Mouse (Mus musculus) neural tube, embryonic 12.5 days (tissue): Measurements from ENCODE around the gene M6pr. TPM values are rescaled to one million over a fixed set of nuclear protein-coding genes. Genes with fewer than 3 reads are reported as not detected.
"Not testable (repeated sequence)": the region's sequence is repeated elsewhere in the genome, so short reads cannot be mapped to it uniquely, and the experiment has no call there.

ENCODE experiments used
- ATAC-seq: fragments of 200-750 bp; cut with Nextera tagmentation; 2 replicates; pipeline ENCODE4 v1.8.0; 2017; ENCODE audit warnings: low read depth, mild to moderate bottlenecking, moderate TSS enrichment, moderate library complexity; ENCODE audit not compliant: low FRiP score
- H3K27ac ChIP-seq: fragments of 300-500 bp; sonication (generic); 2 replicates; pipeline ENCODE4 v1.5.1; 2016
- H3K27me3 ChIP-seq: fragments of 300-500 bp; sonication (generic); replicated peaks from 2 replicates; pipeline ENCODE4 v1.6.1; 2016; ENCODE audit warnings: mild to moderate bottlenecking
- H3K36me3 ChIP-seq: fragments of 300-500 bp; sonication (generic); 2 replicates; pipeline ENCODE4 v1.6.1; 2016; ENCODE audit warnings: mild to moderate bottlenecking
- H3K4me1 ChIP-seq: fragments of 300-500 bp; sonication (generic); 2 replicates; pipeline ENCODE4 v1.6.1; 2016
- H3K4me2 ChIP-seq: fragments of 300-500 bp; sonication (generic); replicated peaks from 2 replicates; pipeline ENCODE4 v1.6.1; 2016; ENCODE audit warnings: mild to moderate bottlenecking
- H3K4me3 ChIP-seq: fragments of 300-500 bp; sonication (generic); 2 replicates; pipeline ENCODE4 v1.5.1; 2016
- H3K9ac ChIP-seq: fragments of 300-500 bp; sonication (generic); 2 replicates; pipeline ENCODE4 v1.6.1; 2016; ENCODE audit warnings: mild to moderate bottlenecking
- H3K9me3 ChIP-seq: fragments of 300-500 bp; sonication (generic); 2 replicates; pipeline ENCODE4 v1.6.1; 2016; ENCODE audit warnings: mild to moderate bottlenecking
- WGBS: fragments of 180-500 bp; shearing (Covaris S2); methylation state at CpG from one replicate; pipeline ENCODE4 v1.1.7; 2016; 5-methylcytosine and 5-hydroxymethylcytosine counted together
- polyA plus RNA-seq: library from polyadenylated mRNA; unstranded; fragments of >200 nt; fragmentation: Nextera tagmentation; extraction: Ambion mirVana; gene quantifications from 2 replicates; pipeline ENCODE4 v1.2.1, GENCODE M21; 2016

The M6pr gene
- polyA plus RNA-seq, 1 experiment from 2014 or later: 67.9 TPM

- not testable (repeated sequence) for H3K4me2 ChIP-seq, H3K27ac ChIP-seq, H3K9me3 ChIP-seq, H3K27me3 ChIP-seq, H3K4me1 ChIP-seq, ATAC-seq, H3K4me3 ChIP-seq, H3K36me3 ChIP-seq, H3K9ac ChIP-seq
- WGBS: 63% methylated on average over 1 of the region's 1 CpGs
These were observed 38.8 kb downstream of the M6pr start for GRCm38 (mm10) chr6:122347326-122347725.

- no peaks in the 10 kb centered on the region for H3K4me1 ChIP-seq
- no peak overlapping the region for H3K27ac ChIP-seq
- H3K27me3 ChIP-seq: no peaks in the 10 kb centered on the region
- no peak overlapping the region for H3K4me2 ChIP-seq
- H3K9ac ChIP-seq: no peak overlapping the region
- H3K4me3 ChIP-seq: no peak overlapping the region
- WGBS: 68% methylated on average over 9 of the region's 9 CpGs
- no peaks in the 10 kb centered on the region for H3K36me3 ChIP-seq
- H3K9me3 ChIP-seq: no peaks in the 10 kb centered on the region
- no peak for ATAC-seq
These were observed 47.4 kb downstream of the M6pr start for GRCm38 (mm10) chr6:122355909-122356308.

- Histone ChIP-seq H3K27me3 (no peaks in the 10 kb centered on the region), H3K9me3 (no peaks in the 10 kb centered on the region), H3K9ac (no peak overlapping the region), H3K27ac (no peak overlapping the region), H3K4me3 (no peak overlapping the region), H3K36me3 (no peaks in the 10 kb centered on the region), H3K4me1 (no peaks in the 10 kb centered on the region), H3K4me2 (no peak overlapping the region)
- no peak for ATAC-seq
- 80% methylated on average over 1 of the region's 1 CpGs for WGBS
These were observed 48.6 kb downstream of the M6pr start for GRCm38 (mm10) chr6:122357089-122357488.

GRCm38 (mm10) chr6:122365706-122366105 lies 57.2 kb downstream of the M6pr start:
- no peak for ATAC-seq
- Histone ChIP-seq H3K9me3 (no peaks in the 10 kb centered on the region), H3K4me3 (no peak overlapping the region), H3K36me3 (no peaks in the 10 kb centered on the region), H3K27me3 (no peaks in the 10 kb centered on the region), H3K27ac (no peak overlapping the region), H3K4me2 (no peak overlapping the region), H3K4me1 (no peaks in the 10 kb centered on the region), H3K9ac (no peak overlapping the region)
- 53% methylated on average over 3 of the region's 3 CpGs for WGBS

GRCm38 (mm10) chr6:122366287-122366686 lies 57.8 kb downstream of the M6pr start:
- no peaks in the 10 kb centered on the region for H3K27me3 ChIP-seq
- no peaks in the 10 kb centered on the region for H3K9me3 ChIP-seq
- no peak overlapping the region for H3K27ac ChIP-seq
- H3K9ac ChIP-seq: no peak overlapping the region
- H3K4me1 ChIP-seq: no peaks in the 10 kb centered on the region
- no peak for ATAC-seq
- 40% methylated on average over 2 of the region's 2 CpGs for WGBS
- H3K36me3 ChIP-seq: no peaks in the 10 kb centered on the region
- no peak overlapping the region for H3K4me2 ChIP-seq
- H3K4me3 ChIP-seq: no peak overlapping the region

- H3K27ac ChIP-seq: no peak overlapping the region
- 49% methylated on average over 3 of the region's 3 CpGs for WGBS
- ATAC-seq: no peak
- H3K36me3 ChIP-seq: no peaks in the 10 kb centered on the region
- H3K4me1 ChIP-seq: no peaks in the 10 kb centered on the region
- no peaks in the 10 kb centered on the region for H3K9me3 ChIP-seq
- no peaks in the 10 kb centered on the region for H3K27me3 ChIP-seq
- H3K9ac ChIP-seq: no peak overlapping the region
- no peak overlapping the region for H3K4me2 ChIP-seq
- H3K4me3 ChIP-seq: no peak overlapping the region
These were observed 58.5 kb downstream of the M6pr start for GRCm38 (mm10) chr6:122366976-122367375.

Other genes starting within 250 kb of the M6pr start
- 0.27 TPM in 1 of 2 replicates, not detected in the other for gene Klrg1, start 25.8 kb upstream of the M6pr start, polyA plus RNA-seq
- gene Phc1, start 31.8 kb downstream of the M6pr start, polyA plus RNA-seq: 31.0 and 35.6 TPM in 2 replicates
- gene Rimklb, start 190.0 kb downstream of the M6pr start, polyA plus RNA-seq: 78.8 and 89.6 TPM in 2 replicates
- 1.6 and 2.1 TPM in 2 replicates for gene Mfap5, start 197.1 kb downstream of the M6pr start, polyA plus RNA-seq
- gene Aicda, start 245.1 kb downstream of the M6pr start, polyA plus RNA-seq: 0.08 and 0.29 TPM in 2 replicates